Mouse (Mus musculus): ENCODE results near the gene Dmpk. TPM values are rescaled to one million over a fixed set of nuclear protein-coding genes. Genes with fewer than 3 reads are reported as not detected.

Dmpk gene
- polyA plus RNA-seq, 1 experiment from 2014 or later = 98.1 TPM

DNA sequence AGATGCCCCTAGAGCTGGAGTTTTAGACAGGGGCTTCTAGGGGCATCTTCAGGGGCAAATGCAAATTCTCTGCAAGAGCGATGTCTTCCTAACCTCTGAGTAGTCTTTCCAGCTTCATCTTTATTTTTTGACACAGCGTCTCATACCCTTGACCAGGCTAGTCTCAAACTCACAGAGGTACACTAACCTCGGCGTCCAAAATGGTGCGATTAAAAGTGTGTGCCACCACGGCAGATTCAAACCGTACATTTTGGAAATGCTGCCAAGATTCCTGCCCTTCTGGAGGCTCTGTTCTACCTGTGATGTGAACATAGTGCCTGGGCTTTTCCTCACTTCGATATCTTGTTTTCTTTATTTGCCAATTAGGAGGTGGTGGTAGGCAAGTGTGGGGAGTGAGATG lies 35.4 kb downstream of the Dmpk start:
- Histone ChIP-seq H3K4me1 (ENCODE audit: control insufficient read depth, insufficient read depth, low read length) (peaks cover 19% of the 10 kb centered on the region; the same call in 1 of the 2 replicates), H3K9ac (ENCODE audit: low read length) (no peak overlapping the region), H3K4me3 (replicated peaks; ENCODE audit: low read length) (no peak overlapping the region), H3K4me2 (ENCODE audit: low read depth, low read length) (no peak overlapping the region), H3K36me3 (ENCODE audit: control insufficient read depth, insufficient read depth, low read length) (no peaks in the 10 kb centered on the region), H3K27me3 (ENCODE audit: control insufficient read depth, insufficient read depth, low read length) (no peaks in the 10 kb centered on the region), H3K9me3 (replicated peaks; ENCODE audit: control insufficient read depth, low read length) (no peaks in the 10 kb centered on the region), H3K27ac (ENCODE audit: low read length) (no peak overlapping the region)
- peak; percentile 4; the same call in 1 of the 2 replicates for ATAC-seq (ENCODE audit: insufficient read depth, low FRiP score)
- WGBS = 91% methylated on average over 8 of the region's 8 CpGs

- Histone ChIP-seq H3K4me3 (replicated peaks; ENCODE audit: low read length) (peak within 1 kb of the TSS; percentile 73), H3K9ac (ENCODE audit: low read length) (peak within 1 kb of the TSS; percentile 85), H3K36me3 (ENCODE audit: control insufficient read depth, insufficient read depth, low read length) (no peaks in the 10 kb centered on the region), H3K4me1 (ENCODE audit: control insufficient read depth, insufficient read depth, low read length) (peaks cover 19% of the 10 kb centered on the region; the same call in 1 of the 2 replicates), H3K4me2 (ENCODE audit: low read depth, low read length) (peak within 1 kb of the TSS; percentile 87), H3K27ac (ENCODE audit: low read length) (no peak within 1 kb of the TSS), H3K9me3 (replicated peaks; ENCODE audit: control insufficient read depth, low read length) (no peaks in the 10 kb centered on the region), H3K27me3 (ENCODE audit: control insufficient read depth, insufficient read depth, low read length) (no peaks in the 10 kb centered on the region)
- 2% methylated on average over 34 of the region's 34 CpGs for WGBS
- ATAC-seq (ENCODE audit: insufficient read depth, low FRiP score) = peak; percentile 95
These were observed 36.2 kb downstream of the Dmpk start, which contains the start of gene Fbxo46 for GRCm38 (mm10) chr7:19119631-19120429. Gene Fbxo46, plus strand, starts transcription at chr7:19119859.

DNA sequence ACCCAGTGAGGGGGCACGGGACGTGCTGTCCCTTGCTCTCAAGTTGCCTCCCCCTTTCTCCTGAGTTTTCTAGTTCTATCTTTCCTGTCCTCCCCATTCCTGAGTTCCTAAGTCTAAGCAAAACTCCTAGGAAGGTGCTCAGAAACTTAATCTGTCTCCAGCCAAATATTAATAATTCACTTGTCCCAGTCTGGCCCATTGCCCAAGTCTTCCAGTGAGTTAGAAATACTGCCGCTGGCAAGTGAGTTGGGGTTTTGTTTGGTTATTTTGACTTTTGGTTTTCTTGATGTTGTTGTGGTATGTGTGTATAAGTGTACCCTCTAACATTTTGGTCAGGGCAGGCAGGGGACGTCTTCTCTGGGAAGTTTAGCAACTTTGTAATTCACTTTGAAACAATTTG lies 38.0 kb downstream of the Dmpk start:
- WGBS = 90% methylated on average over 4 of the region's 4 CpGs
- H3K9ac ChIP-seq (ENCODE audit: low read length) = no peak overlapping the region
- H3K4me2 ChIP-seq (ENCODE audit: low read depth, low read length) = no peak overlapping the region
- H3K4me3 ChIP-seq (replicated peaks; ENCODE audit: low read length) = no peak overlapping the region
- H3K4me1 ChIP-seq (ENCODE audit: control insufficient read depth, insufficient read depth, low read length) = peaks cover 19% of the 10 kb centered on the region; the same call in 1 of the 2 replicates
- H3K36me3 ChIP-seq (ENCODE audit: control insufficient read depth, insufficient read depth, low read length) = no peaks in the 10 kb centered on the region
- no peak for ATAC-seq (ENCODE audit: insufficient read depth, low FRiP score)
- H3K27ac ChIP-seq (ENCODE audit: low read length) = no peak overlapping the region
- H3K27me3 ChIP-seq (ENCODE audit: control insufficient read depth, insufficient read depth, low read length) = no peaks in the 10 kb centered on the region
- H3K9me3 ChIP-seq (replicated peaks; ENCODE audit: control insufficient read depth, low read length) = no peaks in the 10 kb centered on the region

- no peak overlapping the region for H3K27ac ChIP-seq (ENCODE audit: low read length)
- H3K36me3 ChIP-seq (ENCODE audit: control insufficient read depth, insufficient read depth, low read length) = no peaks in the 10 kb centered on the region
- no peak for ATAC-seq (ENCODE audit: insufficient read depth, low FRiP score)
- H3K9me3 ChIP-seq (replicated peaks; ENCODE audit: control insufficient read depth, low read length) = no peaks in the 10 kb centered on the region
- no peak overlapping the region for H3K4me2 ChIP-seq (ENCODE audit: low read depth, low read length)
- H3K27me3 ChIP-seq (ENCODE audit: control insufficient read depth, insufficient read depth, low read length) = no peaks in the 10 kb centered on the region
- H3K4me3 ChIP-seq (replicated peaks; ENCODE audit: low read length) = no peak overlapping the region
- H3K4me1 ChIP-seq (ENCODE audit: control insufficient read depth, insufficient read depth, low read length) = peaks cover 13% of the 10 kb centered on the region; the same call in 1 of the 2 replicates
- WGBS = 80% methylated on average over 6 of the region's 6 CpGs
- no peak overlapping the region for H3K9ac ChIP-seq (ENCODE audit: low read length)
These were observed 41.1 kb downstream of the Dmpk start for GRCm38 (mm10) chr7:19124713-19125112.

- Histone ChIP-seq H3K36me3 (ENCODE audit: control insufficient read depth, insufficient read depth, low read length) (no peaks in the 10 kb centered on the region), H3K9me3 (replicated peaks; ENCODE audit: control insufficient read depth, low read length) (no peaks in the 10 kb centered on the region), H3K4me3 (replicated peaks; ENCODE audit: low read length) (no peak overlapping the region), H3K4me2 (ENCODE audit: low read depth, low read length) (no peak overlapping the region), H3K27me3 (ENCODE audit: control insufficient read depth, insufficient read depth, low read length) (no peaks in the 10 kb centered on the region), H3K4me1 (ENCODE audit: control insufficient read depth, insufficient read depth, low read length) (peaks cover 10% of the 10 kb centered on the region), H3K9ac (ENCODE audit: low read length) (no peak overlapping the region), H3K27ac (ENCODE audit: low read length) (no peak overlapping the region)
- 77% methylated on average over 5 of the region's 5 CpGs for WGBS
- no peak for ATAC-seq (ENCODE audit: insufficient read depth, low FRiP score)
These were observed 44.1 kb downstream of the Dmpk start for GRCm38 (mm10) chr7:19127744-19128143.

GRCm38 (mm10) chr7:19129396-19129795 lies 45.7 kb downstream of the Dmpk start:
- H3K4me3 ChIP-seq (replicated peaks; ENCODE audit: low read length) = no peak overlapping the region
- 92% methylated on average over 5 of the region's 5 CpGs for WGBS

GRCm38 (mm10) chr7:19130657-19131056 lies 47.0 kb downstream of the Dmpk start:
- peak overlapping the region; percentile 65; the same call in 1 of the 2 replicates for H3K9ac ChIP-seq (ENCODE audit: low read length)

More at GRCm38 (mm10) chr7:19129396-19129795, 45.7 kb downstream of the Dmpk start:
- Histone ChIP-seq H3K9ac (ENCODE audit: low read length) (no peak overlapping the region), H3K4me1 (ENCODE audit: control insufficient read depth, insufficient read depth, low read length) (peaks cover 10% of the 10 kb centered on the region), H3K9me3 (replicated peaks; ENCODE audit: control insufficient read depth, low read length) (no peaks in the 10 kb centered on the region), H3K27me3 (ENCODE audit: control insufficient read depth, insufficient read depth, low read length) (no peaks in the 10 kb centered on the region), H3K27ac (ENCODE audit: low read length) (no peak overlapping the region), H3K4me2 (ENCODE audit: low read depth, low read length) (no peak overlapping the region), H3K36me3 (ENCODE audit: control insufficient read depth, insufficient read depth, low read length) (no peaks in the 10 kb centered on the region)
- no peak for ATAC-seq (ENCODE audit: insufficient read depth, low FRiP score)

GRCm38 (mm10) chr7:19131324-19131848 lies 47.7 kb downstream of the Dmpk start:
- under 1% methylated on average over 39 of the region's 39 CpGs for WGBS
- no peaks in the 10 kb centered on the region for H3K9me3 ChIP-seq (replicated peaks; ENCODE audit: control insufficient read depth, low read length)
- peaks cover 4% of the 10 kb centered on the region for H3K36me3 ChIP-seq (ENCODE audit: control insufficient read depth, insufficient read depth, low read length)
- peak overlapping the region; percentile 46 for H3K4me3 ChIP-seq (replicated peaks; ENCODE audit: low read length)
- no peaks in the 10 kb centered on the region for H3K27me3 ChIP-seq (ENCODE audit: control insufficient read depth, insufficient read depth, low read length)
- H3K9ac ChIP-seq (ENCODE audit: low read length) = peak overlapping the region; percentile 65
- peak; percentile 99 for ATAC-seq (ENCODE audit: insufficient read depth, low FRiP score)
- peaks cover 10% of the 10 kb centered on the region for H3K4me1 ChIP-seq (ENCODE audit: control insufficient read depth, insufficient read depth, low read length)
- peak overlapping the region; percentile 91 for H3K27ac ChIP-seq (ENCODE audit: low read length)
- peak overlapping the region; percentile 56 for H3K4me2 ChIP-seq (ENCODE audit: low read depth, low read length)

More at GRCm38 (mm10) chr7:19130657-19131056, 47.0 kb downstream of the Dmpk start:
- no peaks in the 10 kb centered on the region; the same call in 1 of the 2 replicates for H3K36me3 ChIP-seq (ENCODE audit: control insufficient read depth, insufficient read depth, low read length)
- no peaks in the 10 kb centered on the region for H3K27me3 ChIP-seq (ENCODE audit: control insufficient read depth, insufficient read depth, low read length)
- H3K27ac ChIP-seq (ENCODE audit: low read length) = peak overlapping the region; percentile 91
- peak overlapping the region; percentile 46 for H3K4me3 ChIP-seq (replicated peaks; ENCODE audit: low read length)
- ATAC-seq (ENCODE audit: insufficient read depth, low FRiP score) = no peak
- 35% methylated on average over 4 of the region's 4 CpGs for WGBS
- no peaks in the 10 kb centered on the region for H3K9me3 ChIP-seq (replicated peaks; ENCODE audit: control insufficient read depth, low read length)
- peak overlapping the region; percentile 56 for H3K4me2 ChIP-seq (ENCODE audit: low read depth, low read length)
- H3K4me1 ChIP-seq (ENCODE audit: control insufficient read depth, insufficient read depth, low read length) = peaks cover 10% of the 10 kb centered on the region

GRCm38 (mm10) chr7:19136168-19136567 lies 52.5 kb downstream of the Dmpk start:
- H3K27ac ChIP-seq (ENCODE audit: low read length) = no peak overlapping the region
- no peak for ATAC-seq (ENCODE audit: insufficient read depth, low FRiP score)
- 95% methylated on average over 13 of the region's 13 CpGs for WGBS
- H3K36me3 ChIP-seq (ENCODE audit: control insufficient read depth, insufficient read depth, low read length) = peaks cover 26% of the 10 kb centered on the region
- H3K27me3 ChIP-seq (ENCODE audit: control insufficient read depth, insufficient read depth, low read length) = no peaks in the 10 kb centered on the region
- H3K9me3 ChIP-seq (replicated peaks; ENCODE audit: control insufficient read depth, low read length) = no peaks in the 10 kb centered on the region
- H3K4me3 ChIP-seq (replicated peaks; ENCODE audit: low read length) = no peak overlapping the region
- no peak overlapping the region for H3K4me2 ChIP-seq (ENCODE audit: low read depth, low read length)
- no peak overlapping the region for H3K9ac ChIP-seq (ENCODE audit: low read length)
- H3K4me1 ChIP-seq (ENCODE audit: control insufficient read depth, insufficient read depth, low read length) = peaks cover 4% of the 10 kb centered on the region; the same call in 1 of the 2 replicates
